Mouse (Mus musculus) intestine, embryonic 16.5 days (tissue): ENCODE results near the gene Notch1. TPM values are rescaled to one million over a fixed set of nuclear protein-coding genes. Genes with fewer than 3 reads are reported as not detected.

Source experiments
- ATAC-seq: fragments of 200-750 bp; cut with Nextera tagmentation; 2 replicates; pipeline ENCODE4 v1.8.0; 2017; ENCODE audit warnings: moderate TSS enrichment, moderate library complexity
- H3K27ac ChIP-seq: fragments of 300-500 bp; sonication (generic); 2 replicates; pipeline ENCODE4 v1.5.1; 2014; ENCODE audit warnings: mild to moderate bottlenecking, low read length
- H3K27me3 ChIP-seq: fragments of 300-500 bp; sonication (generic); replicated peaks from 2 replicates; pipeline ENCODE4 v1.6.1; 2014; ENCODE audit warnings: low read length, control low read depth, mixed read lengths; ENCODE audit not compliant: control insufficient read depth, insufficient read depth
- H3K36me3 ChIP-seq: fragments of 300-500 bp; sonication (generic); 2 replicates; pipeline ENCODE4 v1.6.1; 2014; ENCODE audit warnings: low read length, control low read depth; ENCODE audit not compliant: control insufficient read depth, insufficient read depth
- H3K4me1 ChIP-seq: fragments of 300-500 bp; sonication (generic); 2 replicates; pipeline ENCODE4 v1.6.1; 2014; ENCODE audit warnings: low read length, control low read depth, mixed read lengths; ENCODE audit not compliant: control insufficient read depth, insufficient read depth
- H3K4me2 ChIP-seq: fragments of 300-500 bp; sonication (generic); 2 replicates; pipeline ENCODE4 v1.6.1; 2014; ENCODE audit warnings: low read depth, low read length, control low read depth
- H3K4me3 ChIP-seq: fragments of 300-500 bp; sonication (generic); 2 replicates; pipeline ENCODE4 v1.5.1; 2014; ENCODE audit warnings: mild to moderate bottlenecking, low read length
- H3K9ac ChIP-seq: fragments of 300-500 bp; sonication (generic); 2 replicates; pipeline ENCODE4 v1.6.1; 2014; ENCODE audit warnings: low read depth, low read length
- H3K9me3 ChIP-seq: fragments of 300-500 bp; sonication (generic); 2 replicates; pipeline ENCODE4 v1.6.1; 2016; ENCODE audit warnings: low read length, control low read depth; ENCODE audit not compliant: control insufficient read depth
- WGBS: fragments of 180-500 bp; shearing (Covaris S2); extraction: QIAGEN DNeasy Blood & Tissue Kit; methylation state at CpG from one replicate; pipeline ENCODE4 v1.1.7; 2014; 5-methylcytosine and 5-hydroxymethylcytosine counted together
- polyA plus RNA-seq: library from polyadenylated mRNA; unstranded; fragments of >200 nt; fragmentation: Nextera tagmentation; extraction: Ambion mirVana; gene quantifications from 2 replicates; pipeline ENCODE4 v1.2.1, GENCODE M21; 2015

Notch1 gene
- polyA plus RNA-seq, 1 experiment from 2014 or later: 7.4 TPM

GRCm38 (mm10) chr2:26488535-26489135 lies 27.8 kb downstream of the Notch1 start:
- ATAC-seq: peak; percentile 36; the same call in 1 of the 2 replicates
- Histone ChIP-seq H3K4me3 (no peak overlapping the region), H3K27ac (peak overlapping the region; percentile 74), H3K4me2 (peak overlapping the region; percentile 40), H3K27me3 (no peaks in the 10 kb centered on the region), H3K9ac (peak overlapping the region; percentile 2), H3K9me3 (no peaks in the 10 kb centered on the region), H3K36me3 (no peaks in the 10 kb centered on the region; the same call in 1 of the 2 replicates), H3K4me1 (peaks cover 88% of the 10 kb centered on the region)
- 42% methylated on average over 9 of the region's 9 CpGs for WGBS

- 0 out of 2 replicates have a peak, but pooled peaks have one; percentile 7 for ATAC-seq
- WGBS: 31% methylated on average over 18 of the region's 18 CpGs
- no peaks in the 10 kb centered on the region; the same call in 1 of the 2 replicates for H3K36me3 ChIP-seq
- 0 out of 2 replicates have a peak overlapping the region, but pooled peaks have one; percentile 3 for H3K4me3 ChIP-seq
- H3K27ac ChIP-seq: peak overlapping the region; percentile 74
- H3K27me3 ChIP-seq: no peaks in the 10 kb centered on the region
- H3K4me1 ChIP-seq: peaks cover 86% of the 10 kb centered on the region
- H3K4me2 ChIP-seq: peak overlapping the region; percentile 40
- H3K9ac ChIP-seq: peak overlapping the region; percentile 2
- H3K9me3 ChIP-seq: no peaks in the 10 kb centered on the region
These were observed 29.0 kb downstream of the Notch1 start for GRCm38 (mm10) chr2:26487322-26488021.

DNA sequence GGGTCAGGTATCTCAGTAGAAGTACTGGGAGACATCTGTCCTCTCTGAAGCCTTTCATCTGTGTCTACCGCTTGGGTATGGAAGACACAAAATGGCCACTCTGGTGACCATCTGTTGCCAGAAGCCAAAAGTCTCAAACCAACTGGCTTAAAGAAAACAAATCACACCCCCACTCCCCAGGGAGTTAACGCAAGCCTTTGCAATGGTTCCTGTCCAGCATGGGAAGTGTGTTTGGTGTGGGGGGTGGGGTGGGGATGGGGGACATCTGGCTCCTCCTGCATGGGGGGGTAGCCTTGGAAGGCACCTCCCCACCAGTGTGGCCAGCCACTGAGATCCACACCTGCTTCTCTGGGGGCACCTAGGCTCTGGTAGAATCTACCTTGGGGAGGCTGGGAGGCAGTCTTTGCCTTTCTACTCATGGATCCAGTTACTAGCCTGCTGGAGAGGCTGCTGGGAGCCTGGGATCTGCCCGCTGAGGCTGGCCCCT lies 29.6 kb downstream of the Notch1 start:
- H3K4me1 ChIP-seq: peaks cover 85% of the 10 kb centered on the region
- WGBS: 35% methylated on average over 3 of the region's 3 CpGs
- ATAC-seq: no peak
- peak overlapping the region; percentile 38; the same call in 1 of the 2 replicates for H3K9ac ChIP-seq
- H3K4me2 ChIP-seq: no peak overlapping the region
- peak overlapping the region; percentile 74 for H3K27ac ChIP-seq
- no peak overlapping the region for H3K4me3 ChIP-seq
- no peaks in the 10 kb centered on the region; the same call in 1 of the 2 replicates for H3K36me3 ChIP-seq
- H3K27me3 ChIP-seq: no peaks in the 10 kb centered on the region
- no peaks in the 10 kb centered on the region for H3K9me3 ChIP-seq

DNA sequence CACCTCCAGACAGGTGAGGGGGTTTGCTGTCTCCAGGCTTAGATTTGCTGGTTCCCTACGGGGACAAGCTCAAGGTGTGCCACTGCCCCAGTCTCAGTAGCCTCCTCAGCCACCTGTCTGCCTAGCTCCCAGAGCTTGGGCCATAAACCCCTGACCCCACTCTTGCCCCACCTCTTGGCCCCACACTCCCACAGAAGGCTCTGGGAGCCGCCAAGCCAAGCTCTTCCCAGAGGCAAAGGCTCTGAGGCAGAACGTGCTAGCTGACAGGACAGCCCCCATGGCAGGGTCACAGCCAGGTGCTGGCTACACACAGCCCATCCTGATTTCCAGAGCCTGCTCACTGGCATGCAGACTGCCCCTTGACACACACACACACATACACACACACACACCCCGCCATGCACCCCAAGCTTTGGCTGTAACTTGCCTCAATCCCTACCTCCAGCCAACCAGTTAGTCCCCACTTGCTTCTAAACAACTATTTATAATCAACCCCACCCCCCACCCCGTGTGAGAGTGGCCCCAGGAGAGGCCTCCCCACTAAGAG lies 30.1 kb downstream of the Notch1 start:
- no peaks in the 10 kb centered on the region for H3K9me3 ChIP-seq
- H3K4me2 ChIP-seq: no peak overlapping the region
- no peak overlapping the region for H3K4me3 ChIP-seq
- no peaks in the 10 kb centered on the region; the same call in 1 of the 2 replicates for H3K36me3 ChIP-seq
- peak overlapping the region; percentile 38; the same call in 1 of the 2 replicates for H3K9ac ChIP-seq
- H3K27me3 ChIP-seq: no peaks in the 10 kb centered on the region
- ATAC-seq: no peak
- WGBS: 19% methylated on average over 5 of the region's 5 CpGs
- H3K4me1 ChIP-seq: peaks cover 88% of the 10 kb centered on the region
- peak overlapping the region; percentile 74 for H3K27ac ChIP-seq

DNA sequence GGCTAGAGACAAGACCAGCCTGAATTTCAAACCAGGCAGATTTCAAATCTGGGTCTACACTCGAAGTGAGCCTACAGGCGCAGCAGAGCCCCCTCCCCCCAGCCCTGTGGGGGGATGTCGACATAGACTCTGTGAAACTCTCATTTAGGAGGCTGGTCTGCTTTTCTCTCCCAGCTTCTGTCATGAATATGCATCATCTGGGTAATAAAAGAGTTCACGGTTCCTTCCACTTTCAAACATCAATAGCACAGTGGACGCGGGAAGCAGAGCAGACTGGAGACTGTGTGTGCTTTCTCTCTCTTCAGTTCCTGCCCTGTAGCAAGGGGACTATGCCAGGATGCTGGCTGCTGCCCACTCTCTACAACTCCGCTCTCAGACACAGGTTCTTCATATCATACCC lies 30.8 kb downstream of the Notch1 start:
- H3K27me3 ChIP-seq: no peaks in the 10 kb centered on the region
- no peaks in the 10 kb centered on the region for H3K9me3 ChIP-seq
- no peaks in the 10 kb centered on the region; the same call in 1 of the 2 replicates for H3K36me3 ChIP-seq
- ATAC-seq: no peak
- H3K9ac ChIP-seq: no peak overlapping the region
- 39% methylated on average over 7 of the region's 7 CpGs for WGBS
- H3K4me1 ChIP-seq: peaks cover 88% of the 10 kb centered on the region
- no peak overlapping the region; the same call in 1 of the 2 replicates for H3K27ac ChIP-seq
- no peak overlapping the region for H3K4me2 ChIP-seq
- H3K4me3 ChIP-seq: no peak overlapping the region

- Histone ChIP-seq H3K36me3 (peaks cover 3% of the 10 kb centered on the region; the same call in 1 of the 2 replicates), H3K9ac (no peak overlapping the region), H3K27ac (no peak overlapping the region), H3K4me1 (peaks cover 84% of the 10 kb centered on the region), H3K4me3 (no peak overlapping the region), H3K27me3 (no peaks in the 10 kb centered on the region), H3K9me3 (no peaks in the 10 kb centered on the region), H3K4me2 (no peak overlapping the region)
- no peak for ATAC-seq
- 75% methylated on average over 9 of the region's 9 CpGs for WGBS
These were observed 31.2 kb downstream of the Notch1 start for GRCm38 (mm10) chr2:26485278-26485677.

- H3K4me1 ChIP-seq: peaks cover 76% of the 10 kb centered on the region
- H3K27ac ChIP-seq: 0 out of 2 replicates have a peak overlapping the region, but pooled peaks have one; percentile 84
- H3K4me3 ChIP-seq: no peak overlapping the region
- H3K36me3 ChIP-seq: peaks cover 11% of the 10 kb centered on the region; the same call in 1 of the 2 replicates
- 89% methylated on average over 10 of the region's 10 CpGs for WGBS
- no peaks in the 10 kb centered on the region for H3K9me3 ChIP-seq
- no peak overlapping the region for H3K9ac ChIP-seq
- H3K27me3 ChIP-seq: no peaks in the 10 kb centered on the region
- no peak overlapping the region for H3K4me2 ChIP-seq
- ATAC-seq: no peak
These were observed 32.3 kb downstream of the Notch1 start for GRCm38 (mm10) chr2:26484169-26484568.

GRCm38 (mm10) chr2:26483230-26483869 lies 33.1 kb downstream of the Notch1 start:
- no peaks in the 10 kb centered on the region for H3K27me3 ChIP-seq
- peak overlapping the region; percentile 12 for H3K9ac ChIP-seq
- ATAC-seq: no peak
- H3K4me3 ChIP-seq: no peak overlapping the region
- peaks cover 67% of the 10 kb centered on the region for H3K4me1 ChIP-seq
- 0 out of 2 replicates have a peak overlapping the region, but pooled peaks have one; percentile 32 for H3K4me2 ChIP-seq
- H3K36me3 ChIP-seq: peaks cover 13% of the 10 kb centered on the region; the same call in 1 of the 2 replicates
- peak overlapping the region; percentile 84 for H3K27ac ChIP-seq
- WGBS: 37% methylated on average over 13 of the region's 13 CpGs
- H3K9me3 ChIP-seq: no peaks in the 10 kb centered on the region

- H3K27me3 ChIP-seq: no peaks in the 10 kb centered on the region
- H3K27ac ChIP-seq: peak overlapping the region; percentile 84
- 74% methylated on average over 3 of the region's 3 CpGs for WGBS
- ATAC-seq: no peak
- H3K4me2 ChIP-seq: peak overlapping the region; percentile 32
- peaks cover 62% of the 10 kb centered on the region for H3K4me1 ChIP-seq
- no peaks in the 10 kb centered on the region for H3K9me3 ChIP-seq
- peak overlapping the region; percentile 12 for H3K9ac ChIP-seq
- H3K4me3 ChIP-seq: no peak overlapping the region
- H3K36me3 ChIP-seq: peaks cover 17% of the 10 kb centered on the region; the same call in 1 of the 2 replicates
These were observed 33.6 kb downstream of the Notch1 start for GRCm38 (mm10) chr2:26482824-26483223.
